ENCODE assay signal across 8 mouse cellular contexts in genomic region chr2:92400682-92401081, GRCm38 (mm10). TPM values are rescaled to one million over a fixed set of nuclear protein-coding genes. Genes with fewer than 3 reads are reported as not detected.
DNase-seq lines count a peak whose midpoint lies in the region; ATAC-seq lines count a peak whose summit lies in the region.

No protein-coding gene starts in this region.

- peak; percentile 19 for DNase-seq in embryo, embryonic 9.5 days (ENCODE audit: extremely low spot score)
- DNase-seq in embryo, embryonic 11 days = no peak
- no peak for DNase-seq in neural tube, embryonic 11.5 days (ENCODE audit: low spot score)
- no peak for DNase-seq in neural tube, embryonic 10.5 days (ENCODE audit: extremely low spot score, low spot score)
- DNase-seq in layer of hippocampus, adult 18-20 months (ENCODE audit: low spot score in 2 of 2) = no peak
- DNase-seq in layer of hippocampus, postnatal 25 days (ENCODE audit: extremely low spot score in 1 of 2, low spot score in 1 of 2) = no peak

- no peaks in the 10 kb centered on the region for H3K27me3 ChIP-seq in neural tube, embryonic 11.5 days (ENCODE audit: control insufficient read depth, insufficient read depth, low read length)
- H3K27me3 ChIP-seq in limb, embryonic 13.5 days = peaks cover 19% of the 10 kb centered on the region
- H3K27me3 ChIP-seq in stomach, embryonic 16.5 days (ENCODE audit: control insufficient read depth, insufficient read depth, low read length) = no peaks in the 10 kb centered on the region

- ATAC-seq in neural tube, embryonic 11.5 days (ENCODE audit: insufficient read depth, low FRiP score, low TSS enrichment) = no peak
- ATAC-seq in limb, embryonic 13.5 days (ENCODE audit: low FRiP score, low read depth) = 0 out of 2 replicates have a peak, but pooled peaks have one; percentile 8
- ATAC-seq in stomach, embryonic 16.5 days (ENCODE audit: insufficient read depth, low FRiP score) = no peak

- no peak overlapping the region; the same call in 1 of the 2 replicates for H3K27ac ChIP-seq in neural tube, embryonic 11.5 days (ENCODE audit: low read depth, low read length)
- no peak overlapping the region for H3K27ac ChIP-seq in limb, embryonic 13.5 days
- no peak overlapping the region for H3K27ac ChIP-seq in stomach, embryonic 16.5 days (ENCODE audit: low read length)

- H3K4me2 ChIP-seq in neural tube, embryonic 11.5 days (ENCODE audit: low read depth) = peak overlapping the region; percentile 64
- H3K4me2 ChIP-seq in limb, embryonic 13.5 days (replicated peaks) = peak overlapping the region; percentile 86
- peak overlapping the region; percentile 95 for H3K4me2 ChIP-seq in stomach, embryonic 16.5 days (ENCODE audit: low read depth, low read length)

- H3K9ac ChIP-seq in neural tube, embryonic 11.5 days (ENCODE audit: low read length) = peak overlapping the region; percentile 86
- H3K9ac ChIP-seq in limb, embryonic 13.5 days = peak overlapping the region; percentile 75
- peak overlapping the region; percentile 74 for H3K9ac ChIP-seq in stomach, embryonic 16.5 days (ENCODE audit: low read length)

- no peaks in the 10 kb centered on the region for H3K9me3 ChIP-seq in neural tube, embryonic 11.5 days (ENCODE audit: control insufficient read depth, low read length)
- no peaks in the 10 kb centered on the region for H3K9me3 ChIP-seq in limb, embryonic 13.5 days
- H3K9me3 ChIP-seq in stomach, embryonic 16.5 days (replicated peaks; ENCODE audit: control insufficient read depth, low read length) = no peaks in the 10 kb centered on the region

- peak overlapping the region; percentile 72 for H3K4me3 ChIP-seq in neural tube, embryonic 11.5 days (ENCODE audit: low read depth, low read length)
- H3K4me3 ChIP-seq in limb, embryonic 13.5 days = peak overlapping the region; percentile 62
- peak overlapping the region; percentile 59 for H3K4me3 ChIP-seq in stomach, embryonic 16.5 days (replicated peaks; ENCODE audit: low read length)

- peaks cover 19% of the 10 kb centered on the region for H3K4me1 ChIP-seq in neural tube, embryonic 11.5 days (ENCODE audit: control insufficient read depth, insufficient read depth, low read length)
- peaks cover 11% of the 10 kb centered on the region for H3K4me1 ChIP-seq in limb, embryonic 13.5 days
- H3K4me1 ChIP-seq in stomach, embryonic 16.5 days (ENCODE audit: control insufficient read depth, insufficient read depth, low read length) = 0 out of 2 replicates have a peak, but pooled peaks cover 3% of the 10 kb centered on the region

- WGBS in neural tube, embryonic 11.5 days = 3% methylated on average over 22 of the region's 22 CpGs
- WGBS in limb, embryonic 13.5 days = 6% methylated on average over 18 of the region's 22 CpGs
- 4% methylated on average over 22 of the region's 22 CpGs for whole genome bisulfite sequencing in stomach, embryonic 16.5 days

- H3K36me3 ChIP-seq in neural tube, embryonic 11.5 days (ENCODE audit: control insufficient read depth, insufficient read depth, low read length) = 0 out of 2 replicates have a peak, but pooled peaks cover 3% of the 10 kb centered on the region
- peaks cover 25% of the 10 kb centered on the region for H3K36me3 ChIP-seq in limb, embryonic 13.5 days
- H3K36me3 ChIP-seq in stomach, embryonic 16.5 days (ENCODE audit: control insufficient read depth, insufficient read depth, low read length) = peaks cover 3% of the 10 kb centered on the region; the same call in 1 of the 2 replicates

RNA-seq across cellular contexts. Expression of gene Mapk8ip1, which starts 0.4 kb away (rescaled TPM):
- 39.1 and 44.2 TPM in 2 replicates for polyA plus RNA-seq in neural tube, embryonic 11.5 days (2014; fragmentation: Nextera tagmentation; extraction: Ambion mirVana)
- 27.6 and 28.9 TPM in 2 replicates for polyA plus RNA-seq in limb, embryonic 13.5 days (2015; fragmentation: Nextera tagmentation; extraction: Ambion mirVana)
- 12.5 and 14.9 TPM in 2 replicates for polyA plus RNA-seq in stomach, embryonic 16.5 days (2015; fragmentation: Nextera tagmentation; extraction: Ambion mirVana)
- total RNA-seq in layer of hippocampus, adult 18-20 months (2021) = 100 to 1,000 TPM; 350 to 365 TPM
- total RNA-seq in layer of hippocampus, postnatal 25 days (2021) = 100 to 1,000 TPM; 339 to 369 TPM

RNA-seq across cellular contexts. Expression of gene 1700029I15Rik, which starts 18.3 kb away (rescaled TPM):
- polyA plus RNA-seq in neural tube, embryonic 11.5 days (2014; fragmentation: Nextera tagmentation; extraction: Ambion mirVana) = 1.0 and 3.1 TPM in 2 replicates
- polyA plus RNA-seq in limb, embryonic 13.5 days (2015; fragmentation: Nextera tagmentation; extraction: Ambion mirVana) = 2.3 and 4.8 TPM in 2 replicates
- polyA plus RNA-seq in stomach, embryonic 16.5 days (2015; fragmentation: Nextera tagmentation; extraction: Ambion mirVana) = 3.5 and 5.4 TPM in 2 replicates
- 1 to 10 TPM; 3.7 to 6.2 TPM for total RNA-seq in layer of hippocampus, adult 18-20 months (2021)
- total RNA-seq in layer of hippocampus, postnatal 25 days (2021) = 1 to 10 TPM; 3.6 to 4.7 TPM

RNA-seq across cellular contexts. Expression of gene Large2, which starts 26.0 kb away (rescaled TPM):
- polyA plus RNA-seq in neural tube, embryonic 11.5 days (2014; fragmentation: Nextera tagmentation; extraction: Ambion mirVana) = 3.0 and 4.9 TPM in 2 replicates
- polyA plus RNA-seq in limb, embryonic 13.5 days (2015; fragmentation: Nextera tagmentation; extraction: Ambion mirVana) = 11.9 and 13.3 TPM in 2 replicates
- 12.6 and 15.5 TPM in 2 replicates for polyA plus RNA-seq in stomach, embryonic 16.5 days (2015; fragmentation: Nextera tagmentation; extraction: Ambion mirVana)
- total RNA-seq in layer of hippocampus, adult 18-20 months (2021) = under 1 TPM; 0.20 to 0.86 TPM
- total RNA-seq in layer of hippocampus, postnatal 25 days (2021) = under 1 TPM; 0.34 to 0.96 TPM

RNA-seq across cellular contexts. Expression of gene Pex16, which starts 26.2 kb away (rescaled TPM):
- polyA plus RNA-seq in neural tube, embryonic 11.5 days (2014; fragmentation: Nextera tagmentation; extraction: Ambion mirVana) = 21.5 and 22.4 TPM in 2 replicates
- polyA plus RNA-seq in limb, embryonic 13.5 days (2015; fragmentation: Nextera tagmentation; extraction: Ambion mirVana) = 18.6 and 20.6 TPM in 2 replicates
- 27.8 and 31.9 TPM in 2 replicates for polyA plus RNA-seq in stomach, embryonic 16.5 days (2015; fragmentation: Nextera tagmentation; extraction: Ambion mirVana)
- total RNA-seq in layer of hippocampus, adult 18-20 months (2021) = 10 to 100 TPM; 31.7 to 32.8 TPM
- 10 to 100 TPM; 31.7 to 35.5 TPM for total RNA-seq in layer of hippocampus, postnatal 25 days (2021)

RNA-seq across cellular contexts. Expression of gene Cry2, which starts 33.2 kb away (rescaled TPM):
- polyA plus RNA-seq in neural tube, embryonic 11.5 days (2014; fragmentation: Nextera tagmentation; extraction: Ambion mirVana) = 21.4 and 22.3 TPM in 2 replicates
- polyA plus RNA-seq in limb, embryonic 13.5 days (2015; fragmentation: Nextera tagmentation; extraction: Ambion mirVana) = 31.0 and 34.9 TPM in 2 replicates
- 23.4 and 26.5 TPM in 2 replicates for polyA plus RNA-seq in stomach, embryonic 16.5 days (2015; fragmentation: Nextera tagmentation; extraction: Ambion mirVana)
- total RNA-seq in layer of hippocampus, adult 18-20 months (2021) = 100 to 1,000 TPM in 1 of 2 experiments, 10 to 100 TPM in 1; 99.0 to 111 TPM
- 100 to 1,000 TPM in 1 of 2 experiments, 10 to 100 TPM in 1; 85.6 to 106 TPM for total RNA-seq in layer of hippocampus, postnatal 25 days (2021)
